Mouse (Mus musculus) ovary, postnatal 10 days (tissue): Measurements from ENCODE around the gene Ccdc184.

Experiments
- DNase-seq: peaks from one replicate; pipeline ENCODE4 v3.0.0; 2022; ENCODE audit warnings: low spot score

Gene Ccdc184

DNA sequence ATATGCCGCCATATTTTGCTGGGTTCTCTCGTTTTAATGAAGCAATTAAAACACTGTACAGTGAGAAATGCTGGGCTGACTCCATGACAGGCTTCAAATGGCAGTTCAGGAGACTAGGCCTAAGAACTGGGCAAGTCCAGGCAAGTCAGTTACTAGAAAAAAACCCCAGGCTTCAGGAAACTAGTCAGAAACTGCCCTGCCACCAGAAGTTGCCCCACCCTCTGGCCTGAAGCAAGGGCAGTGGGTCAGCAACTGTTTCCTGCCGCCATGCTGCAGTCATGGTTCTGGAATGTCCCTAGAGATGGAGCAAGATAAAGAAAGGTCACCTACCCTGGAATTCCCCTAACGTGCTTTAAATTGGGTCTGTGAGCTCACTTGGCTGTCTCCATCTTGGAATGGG, 11.0 kb upstream of the Ccdc184 start:
- no peak for DNase-seq

DNA sequence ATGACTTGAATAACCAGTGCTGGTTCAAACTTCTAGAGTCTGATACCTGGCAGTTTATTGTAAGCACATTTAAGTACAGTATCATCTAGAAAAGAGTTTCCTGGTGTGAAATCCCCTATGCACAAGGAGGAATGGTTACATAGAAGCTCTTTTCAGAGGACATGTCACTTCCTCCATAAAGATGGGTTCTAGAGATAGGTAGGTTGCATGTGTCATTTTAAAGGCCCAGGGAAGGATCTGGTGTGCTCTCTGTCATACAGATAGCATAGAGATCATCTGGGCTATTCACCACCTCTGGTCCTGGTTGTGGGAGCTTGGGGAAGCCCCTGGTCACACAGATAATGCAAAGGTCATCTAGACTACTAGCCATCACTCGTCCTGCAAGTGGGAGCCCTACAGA, 9.7 kb upstream of the Ccdc184 start:
- no peak for DNase-seq

DNA sequence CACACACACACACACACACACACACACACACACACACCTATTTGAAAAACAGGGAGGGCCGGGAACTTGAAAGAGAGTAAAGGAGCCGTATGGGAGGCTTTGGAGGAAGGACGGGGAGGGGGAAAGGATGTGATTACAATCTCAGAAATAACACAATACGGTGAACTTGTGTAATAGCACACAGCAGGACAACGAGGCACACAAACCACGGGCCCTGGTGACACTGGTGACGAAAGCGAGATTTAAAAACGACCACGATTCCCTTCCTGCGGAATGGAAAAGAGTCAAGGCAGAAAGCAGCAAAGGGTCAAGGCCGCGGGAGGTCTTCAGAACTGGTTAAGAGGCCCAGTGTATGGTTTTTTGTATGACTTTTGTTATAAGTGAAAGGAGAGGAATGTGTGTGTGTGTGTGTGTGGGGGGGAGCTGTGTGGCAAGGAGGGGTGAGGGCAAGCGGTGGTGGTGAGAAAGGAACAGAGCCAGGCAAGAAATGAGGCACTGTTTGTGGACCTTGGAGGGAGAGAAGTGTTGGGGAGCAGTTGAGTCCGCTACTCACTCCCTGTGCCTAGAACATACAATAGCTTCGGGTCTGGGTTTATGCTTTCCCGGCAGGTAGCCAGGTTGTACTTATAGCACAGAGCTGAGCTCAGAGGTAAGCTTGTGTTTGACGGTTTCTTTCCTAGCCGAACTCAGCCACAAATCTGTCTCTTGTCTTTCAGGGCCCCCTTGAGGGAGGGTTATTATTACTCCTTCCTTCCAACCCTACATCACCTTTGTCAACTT, 5.7 kb upstream of the Ccdc184 start:
- no peak for DNase-seq

DNA sequence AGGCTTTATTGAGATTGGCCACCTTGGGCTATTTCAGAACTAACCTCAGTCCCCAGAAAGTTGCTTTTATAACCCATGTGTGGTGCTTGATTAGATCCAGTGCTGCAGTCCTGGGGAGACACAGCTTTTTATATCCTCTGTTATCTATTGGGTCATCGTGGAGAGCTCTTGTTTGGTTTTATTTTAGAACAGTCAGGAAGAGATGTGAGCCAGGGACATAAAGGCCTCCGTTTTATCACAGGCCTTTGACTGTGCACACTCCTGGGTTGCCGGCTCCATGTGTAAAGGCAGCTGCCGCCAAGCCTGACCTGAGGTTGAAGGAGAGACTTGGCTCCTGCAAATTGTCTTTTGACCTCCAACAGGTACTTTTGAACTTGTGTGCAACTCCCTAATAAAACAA, 4.4 kb upstream of the Ccdc184 start:
- DNase-seq, result no peak

DNA sequence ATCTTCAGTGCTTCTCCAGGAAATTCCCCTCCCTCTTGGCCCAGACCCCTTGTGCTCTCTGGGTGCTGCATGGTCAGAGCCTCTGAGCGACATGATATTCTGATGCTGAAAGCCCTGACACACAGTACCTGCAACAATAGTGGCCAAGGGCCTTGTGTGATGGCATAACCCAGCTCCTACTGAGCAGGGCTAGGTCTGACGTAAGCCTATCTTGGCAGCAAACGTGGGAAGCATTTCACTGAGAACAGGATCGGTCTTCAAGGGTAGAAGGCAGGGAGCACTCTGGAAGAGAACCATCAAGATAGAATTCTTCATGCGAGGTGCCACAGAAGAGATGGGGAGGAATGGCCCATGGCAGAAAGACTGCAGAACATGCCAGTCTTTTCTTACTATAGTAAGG, 1.4 kb upstream of the Ccdc184 start, which contains the start of gene Asb8:
Gene Asb8, minus strand, starts transcription at position 101 of the 400 bp plus-strand sequence.
- DNase-seq, result no peak

DNA sequence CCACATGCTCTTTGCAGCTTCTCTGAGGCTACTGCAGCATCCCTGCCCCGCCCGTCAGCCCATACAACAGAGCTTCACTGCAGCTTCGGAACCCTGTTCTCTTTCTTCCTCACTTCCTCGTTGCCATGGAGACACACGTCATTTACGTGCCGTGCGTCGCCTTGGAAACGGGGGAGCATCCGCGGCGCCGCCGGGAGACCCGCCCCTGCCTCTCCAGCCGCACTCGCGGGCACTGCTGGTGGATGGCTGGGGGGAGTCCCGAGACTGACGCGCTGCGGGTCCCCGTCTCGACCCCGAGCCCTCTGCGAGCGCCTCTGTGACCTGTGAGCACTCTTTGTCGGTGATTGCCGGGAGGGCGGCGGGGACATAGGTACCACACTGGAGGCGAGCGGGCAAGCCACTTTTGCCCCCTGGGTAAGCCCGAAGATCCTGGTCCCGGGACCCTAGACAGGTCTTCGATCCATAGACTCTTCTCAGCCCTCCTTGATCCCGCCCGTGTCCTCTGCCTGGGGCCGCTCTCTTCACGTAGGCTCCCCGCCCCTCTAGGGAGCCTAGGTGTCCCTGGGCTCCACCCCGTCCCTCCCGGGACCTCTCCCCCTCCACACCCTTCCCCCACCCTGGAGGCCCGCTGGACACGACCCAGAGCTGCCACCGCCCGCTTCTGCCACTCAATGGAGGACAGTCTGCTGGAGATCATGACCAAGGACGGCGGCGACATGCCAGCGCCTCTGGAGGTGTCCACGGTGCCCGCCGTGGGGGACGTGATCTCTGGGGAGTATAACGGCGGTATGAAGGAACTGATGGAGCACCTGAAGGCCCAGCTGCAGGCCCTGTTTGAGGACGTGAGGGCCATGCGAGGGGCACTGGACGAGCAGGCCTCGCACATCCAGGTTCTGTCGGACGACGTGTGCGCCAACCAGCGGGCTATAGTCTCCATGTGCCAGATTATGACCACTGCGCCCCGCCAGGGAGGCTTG, 975 bp downstream of the Ccdc184 start:
- DNase-seq, result no peak

DNA sequence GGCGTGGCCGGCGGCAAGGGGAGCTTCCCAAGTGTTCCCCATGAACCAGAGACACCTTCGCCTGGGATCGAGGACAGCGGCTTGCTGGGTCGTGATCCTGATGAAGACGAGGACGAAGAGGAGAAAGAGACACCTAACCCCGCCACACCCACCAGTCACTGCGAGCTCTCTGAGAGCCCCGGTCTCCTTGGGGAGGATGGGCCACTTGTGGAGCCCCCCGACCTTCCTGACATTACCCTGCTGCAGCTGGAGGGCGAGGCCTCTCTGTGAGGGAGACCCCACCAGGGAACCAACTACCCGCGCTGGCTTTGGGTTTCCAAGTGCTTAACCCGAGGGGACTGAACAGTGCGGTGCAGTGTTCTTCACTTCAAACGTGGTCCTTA, 1.7 kb downstream of the Ccdc184 start:
- DNase-seq, result no peak

DNA sequence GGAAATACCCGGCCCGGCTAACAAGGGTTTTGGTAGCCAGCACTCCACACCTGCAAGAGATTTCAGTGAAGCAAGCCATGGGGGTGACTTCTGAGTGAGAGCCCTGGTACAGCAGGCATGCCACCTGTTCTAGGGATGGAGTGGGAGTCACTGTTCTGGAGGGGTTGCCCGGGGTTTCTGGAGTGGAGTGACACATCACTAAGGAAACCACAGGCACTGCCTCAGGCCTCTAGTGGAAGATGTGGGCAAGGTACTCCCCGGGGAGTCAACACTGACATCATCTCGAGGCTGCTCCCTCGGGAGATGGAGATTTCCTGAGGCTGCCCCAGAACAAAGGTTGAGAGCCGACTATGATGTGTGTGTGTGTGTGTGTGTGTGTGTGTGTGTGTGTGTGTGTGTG, 3.4 kb downstream of the Ccdc184 start:
- no peak for DNase-seq

DNA sequence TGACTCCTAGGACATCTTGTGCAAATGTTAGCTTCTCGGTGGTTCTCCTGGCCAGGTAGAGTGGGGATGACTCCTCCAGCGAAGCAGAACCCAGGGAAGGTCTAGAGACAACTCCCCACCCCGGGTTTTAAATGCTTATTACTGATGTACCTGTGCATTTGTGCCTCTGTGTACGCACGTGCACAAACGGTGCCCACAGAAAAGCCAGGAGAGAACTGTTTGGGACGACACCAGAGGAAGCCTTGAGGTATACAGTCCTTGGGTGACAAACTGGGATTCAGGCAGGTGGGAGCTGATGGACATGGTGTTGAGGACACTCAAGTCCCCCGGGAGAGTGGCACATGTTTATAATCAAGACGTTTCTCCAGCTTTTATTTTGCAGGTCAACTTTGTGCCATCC, 4.0 kb downstream of the Ccdc184 start:
- no peak for DNase-seq

DNA sequence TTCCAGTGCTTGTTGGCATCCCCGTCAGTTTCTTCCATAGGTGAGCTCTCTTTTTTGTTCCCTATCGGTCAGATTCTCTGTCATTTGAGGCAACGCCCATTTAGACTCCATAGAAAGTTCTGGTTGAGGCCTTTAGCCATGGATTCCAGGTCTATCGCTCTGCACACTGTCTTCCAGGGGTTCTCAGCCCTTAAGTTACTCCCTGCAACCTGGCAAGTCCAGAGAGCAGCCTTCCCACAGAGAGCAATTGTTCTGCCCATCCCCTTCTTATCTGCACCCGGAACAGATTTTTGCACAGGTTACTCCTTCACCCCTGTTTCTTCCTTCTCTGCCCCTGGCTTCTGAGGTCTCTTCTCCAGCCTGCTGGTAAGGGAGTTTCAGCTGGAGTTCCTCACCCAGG, 5.2 kb downstream of the Ccdc184 start:
- DNase-seq, result no peak

DNA sequence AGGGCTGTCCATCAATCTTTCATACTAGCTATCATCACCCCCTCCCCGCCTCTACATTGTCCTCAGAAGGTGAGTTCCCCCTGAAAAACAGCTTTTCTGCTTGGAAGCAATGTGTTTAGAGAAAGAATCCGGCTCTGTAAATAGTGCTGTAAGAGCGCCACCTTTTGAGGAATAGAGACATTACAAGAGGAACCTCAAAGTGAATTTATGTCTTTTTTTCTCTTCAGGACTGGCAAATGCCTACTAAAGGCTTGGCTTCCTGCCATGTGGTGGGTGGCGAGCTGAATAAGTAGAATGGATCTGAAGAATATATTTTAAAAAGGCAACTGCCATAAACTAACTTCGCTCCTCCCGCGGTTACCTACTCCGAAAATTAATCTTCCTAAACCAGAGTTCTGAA, 6.9 kb downstream of the Ccdc184 start:
- no peak for DNase-seq

DNA sequence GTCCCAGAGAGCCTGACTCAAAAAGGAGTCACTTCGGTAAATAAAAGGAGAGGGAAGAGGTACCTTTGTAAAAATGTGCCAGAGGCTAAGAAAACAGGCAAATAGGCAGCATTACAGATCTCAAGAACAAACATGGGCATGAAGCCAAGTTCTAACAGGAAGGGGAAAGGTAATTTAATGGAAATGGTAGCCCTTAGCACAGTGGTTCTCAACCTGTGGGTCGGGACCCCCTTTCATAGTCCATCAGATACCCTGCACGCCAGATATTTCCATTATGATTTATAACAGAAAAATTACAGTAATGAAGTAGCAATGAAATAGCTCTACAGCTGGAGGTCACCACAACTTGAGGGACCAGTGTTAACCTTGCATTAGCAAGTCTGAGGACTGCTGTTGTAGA, 10.4 kb downstream of the Ccdc184 start:
- DNase-seq, result no peak

DNA sequence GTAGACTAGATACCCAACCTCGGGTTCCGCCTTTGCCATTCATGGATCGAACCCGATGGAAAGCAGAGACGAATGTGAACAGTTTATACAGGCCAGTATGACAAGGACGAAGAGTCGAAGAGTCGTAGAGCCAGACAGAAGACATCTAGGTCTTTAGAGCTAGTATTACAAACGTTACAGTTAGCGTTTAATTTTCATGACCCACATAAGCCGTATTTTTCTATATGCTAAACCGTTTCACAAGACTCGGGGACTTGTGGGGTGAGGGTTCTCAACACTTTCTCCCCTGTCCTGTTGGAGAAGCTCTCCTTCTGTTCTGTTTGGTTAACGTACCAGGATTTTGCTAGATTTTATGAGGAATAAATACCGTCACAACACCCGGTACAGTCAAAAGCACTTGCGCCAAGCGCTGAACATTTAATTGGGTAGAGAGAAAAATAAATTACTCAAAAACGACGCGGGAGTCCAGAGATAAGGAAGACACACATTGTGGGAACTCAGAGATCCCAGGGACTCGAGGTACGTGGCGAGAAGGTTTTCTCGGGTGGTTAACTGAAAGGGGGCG, 13.7 kb downstream of the Ccdc184 start:
- no peak for DNase-seq

DNA sequence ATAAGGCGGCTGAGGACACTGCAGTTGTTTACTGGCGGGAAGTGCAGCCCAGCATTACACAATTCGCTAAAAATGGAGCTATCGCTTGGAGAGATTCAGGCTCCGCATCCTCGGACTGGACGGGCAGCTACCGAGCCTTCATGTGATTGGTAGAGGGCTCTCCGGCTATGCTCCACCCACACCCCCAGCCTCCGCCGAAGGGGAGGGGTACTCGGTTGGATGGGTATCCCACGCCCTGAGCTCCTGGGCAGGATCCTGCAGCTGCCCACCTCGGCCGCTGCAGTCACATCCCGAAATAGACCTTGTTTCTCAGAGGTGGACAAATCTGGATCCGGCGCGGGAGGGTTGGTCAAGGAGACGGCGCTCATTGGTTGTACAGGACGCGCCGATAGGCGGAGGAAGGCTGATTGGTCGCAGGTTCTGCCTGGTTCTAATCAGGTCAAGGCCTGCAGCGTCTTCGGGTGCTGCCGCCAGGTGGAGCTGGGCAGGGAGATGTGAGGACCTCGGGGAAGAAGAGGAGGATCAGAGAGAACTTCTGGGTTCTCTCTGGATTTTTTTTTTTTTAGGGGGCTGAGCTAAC, 14.3 kb downstream of the Ccdc184 start:
- DNase-seq, result peak; percentile 81

DNA sequence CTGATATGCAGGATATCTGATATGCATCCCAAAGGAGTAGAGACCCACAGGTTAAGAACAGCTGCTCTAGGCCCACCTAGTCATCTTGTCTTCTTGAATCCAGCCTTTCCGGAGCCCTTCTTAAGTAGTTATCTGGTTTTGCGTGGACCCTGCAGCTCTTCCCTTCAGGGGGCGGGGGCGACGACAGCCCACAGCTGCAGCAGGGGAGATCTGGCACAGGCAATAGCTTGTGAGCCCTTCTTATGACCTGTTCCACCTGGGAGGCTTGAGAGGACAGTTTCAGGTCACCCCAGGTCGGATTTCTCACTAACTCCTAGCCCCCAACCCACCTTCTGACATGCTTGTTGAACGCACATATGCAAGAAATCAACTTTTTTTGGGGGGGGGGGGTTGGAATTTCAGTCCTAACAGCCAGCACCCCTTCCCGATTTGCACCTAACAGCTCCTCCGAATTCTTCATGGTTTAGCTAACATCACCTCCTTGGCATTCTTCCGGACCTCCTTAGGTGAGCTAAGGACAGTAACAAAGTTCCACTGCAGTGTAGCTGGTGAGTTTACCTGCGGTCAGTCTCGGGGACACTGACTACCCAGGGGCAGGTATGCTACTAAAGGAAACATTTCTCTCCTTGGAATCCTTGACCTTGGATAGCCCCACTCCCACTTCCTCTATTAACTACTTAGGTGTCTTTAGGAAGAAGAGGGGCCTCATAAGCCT, 15.1 kb downstream of the Ccdc184 start:
- no peak for DNase-seq

DNA sequence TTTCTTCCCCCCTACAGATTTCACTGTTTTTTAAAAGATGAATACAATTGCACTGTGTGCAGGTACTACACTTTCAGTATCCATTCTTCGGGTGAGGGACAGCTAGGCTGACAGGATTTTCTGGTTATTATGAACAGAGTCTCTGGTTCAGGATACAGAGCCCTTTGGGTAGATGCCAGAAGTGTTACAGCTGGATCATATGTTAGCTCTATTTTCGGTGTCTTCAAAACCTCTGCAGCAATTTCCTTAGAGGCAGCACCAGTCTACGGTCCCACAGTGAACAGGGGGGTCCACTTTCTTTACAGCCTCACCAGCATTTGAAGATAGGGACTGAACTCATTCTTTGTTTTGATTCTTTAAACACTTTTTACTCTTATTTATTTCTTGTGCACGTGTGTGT, 17.5 kb downstream of the Ccdc184 start:
- no peak for DNase-seq

DNA sequence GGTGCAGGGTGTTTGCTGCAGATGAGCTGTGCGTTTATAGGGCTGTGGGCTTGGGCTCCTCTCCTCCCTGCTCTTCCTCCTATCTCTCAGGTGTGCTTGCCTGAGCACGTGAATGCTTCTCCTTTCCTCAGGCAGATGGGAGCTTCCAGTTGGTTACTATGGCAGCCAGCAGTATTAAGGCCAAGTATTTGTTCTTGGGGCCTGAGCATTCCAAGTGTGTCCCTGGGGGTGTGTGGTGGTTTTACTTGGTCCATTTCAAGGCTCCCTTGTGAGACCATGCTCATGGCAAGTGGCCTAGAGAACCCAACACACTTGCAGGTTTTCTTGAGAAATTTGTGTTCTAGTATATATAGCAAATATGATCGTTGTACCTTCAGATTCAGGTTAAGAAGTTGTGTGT, 28.5 kb downstream of the Ccdc184 start, which contains the start of gene Olfr288:
Gene Olfr288, minus strand, starts transcription at position 101 of the 400 bp plus-strand sequence.
- no peak for DNase-seq

DNA sequence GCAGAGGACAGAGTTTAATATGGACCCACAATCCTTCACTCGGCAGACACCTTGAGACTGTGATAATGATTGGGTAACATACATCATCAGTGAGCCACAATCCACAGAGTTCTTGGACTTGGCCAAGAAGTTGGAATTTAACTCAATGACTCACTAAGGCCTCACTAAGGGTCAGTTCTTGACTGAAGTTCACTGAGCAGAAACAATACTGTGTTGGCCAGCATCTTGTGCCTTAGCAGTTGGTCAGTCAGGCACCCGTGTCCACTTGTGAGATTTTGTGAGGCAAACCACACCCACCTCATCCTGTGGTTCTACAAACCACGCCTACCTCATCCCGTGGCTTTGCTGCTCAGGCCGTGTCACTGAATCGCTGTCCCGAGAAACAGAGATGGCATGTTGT, 42.7 kb downstream of the Ccdc184 start:
- DNase-seq, result no peak

DNA sequence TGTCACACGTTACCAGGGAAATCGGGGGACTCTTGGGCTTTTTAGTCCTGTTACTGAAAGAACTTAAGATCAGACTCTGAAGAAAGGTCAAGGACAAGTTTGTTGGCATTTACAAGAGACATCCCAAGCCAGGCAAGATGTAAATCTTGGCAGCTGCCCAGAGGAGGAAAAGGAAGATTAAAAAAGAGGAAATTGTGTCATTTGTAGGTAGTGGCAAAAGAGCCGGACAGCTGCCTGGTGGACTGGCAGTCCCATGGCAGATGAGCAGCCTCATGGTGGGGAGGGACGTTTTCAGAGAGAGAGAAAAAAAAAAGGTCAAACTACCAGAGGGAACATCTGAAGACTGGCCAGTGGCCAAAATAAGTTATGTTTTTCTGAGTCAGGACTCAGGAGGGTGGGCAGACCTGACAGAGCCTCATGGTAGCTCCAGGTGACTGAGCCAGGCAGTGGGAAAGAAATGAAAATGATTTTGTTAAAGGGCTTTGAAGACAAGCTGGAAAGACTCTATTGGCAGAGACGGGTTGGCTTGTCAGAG, 46.4 kb downstream of the Ccdc184 start:
- no peak for DNase-seq

DNA sequence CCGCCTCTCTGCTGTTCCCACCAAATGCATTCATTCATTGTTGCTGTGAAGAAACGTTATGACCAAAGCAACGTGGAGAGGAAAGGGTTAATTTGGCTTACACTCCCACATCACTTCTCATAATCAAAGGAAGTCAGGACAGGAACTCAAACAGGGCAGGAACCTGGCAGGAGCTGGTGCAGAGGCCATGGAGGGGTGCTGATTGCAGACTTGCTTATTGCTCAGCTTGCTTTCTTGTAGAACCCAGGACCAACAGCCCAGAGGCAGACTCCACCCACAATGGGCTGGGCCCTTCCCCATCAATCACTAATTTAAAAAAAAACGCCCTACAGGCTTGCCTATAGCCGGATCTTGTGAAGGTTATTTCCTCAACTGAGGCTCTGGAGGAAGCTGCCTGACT, 47.2 kb downstream of the Ccdc184 start:
- no peak for DNase-seq
